Mouse (Mus musculus) cerebellum, adult 9-10 months (tissue): ENCODE measurements around the gene Gm49339.
"Not testable (repeated sequence)": the region's sequence is repeated elsewhere in the genome, so short reads cannot be mapped to it uniquely, and the experiment has no call there.

ENCODE experiments used
- DNase-seq: peaks from one replicate; pipeline ENCODE4 v3.0.0; 2022

Gene Gm49339

DNA sequence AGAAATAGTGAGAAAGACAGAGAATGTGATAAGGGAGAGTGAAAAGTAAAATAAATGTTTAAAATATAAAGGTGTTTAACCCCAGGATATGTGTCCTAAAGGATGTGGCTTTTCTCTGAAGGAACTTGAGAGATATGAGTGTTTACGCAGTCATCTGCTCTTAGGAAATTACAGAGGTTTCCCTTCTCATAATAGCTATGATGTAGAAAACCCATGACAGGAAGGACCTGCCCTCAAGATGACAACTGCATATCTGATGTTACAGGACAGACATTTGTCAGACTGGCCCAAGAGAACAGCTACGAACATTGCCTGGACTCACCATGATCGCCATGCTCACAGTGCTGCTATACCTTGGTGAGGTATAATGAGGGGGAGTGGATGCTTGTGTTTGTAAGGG is at the start of gene Gm49339, which contains the start of gene Lilr4b:
Gene Gm49339, plus strand, starts transcription at position 216 of the 400 bp plus-strand sequence.
Gene Lilr4b, plus strand, starts transcription at position 236 of the 400 bp plus-strand sequence.
- DNase-seq = not testable (repeated sequence)

DNA sequence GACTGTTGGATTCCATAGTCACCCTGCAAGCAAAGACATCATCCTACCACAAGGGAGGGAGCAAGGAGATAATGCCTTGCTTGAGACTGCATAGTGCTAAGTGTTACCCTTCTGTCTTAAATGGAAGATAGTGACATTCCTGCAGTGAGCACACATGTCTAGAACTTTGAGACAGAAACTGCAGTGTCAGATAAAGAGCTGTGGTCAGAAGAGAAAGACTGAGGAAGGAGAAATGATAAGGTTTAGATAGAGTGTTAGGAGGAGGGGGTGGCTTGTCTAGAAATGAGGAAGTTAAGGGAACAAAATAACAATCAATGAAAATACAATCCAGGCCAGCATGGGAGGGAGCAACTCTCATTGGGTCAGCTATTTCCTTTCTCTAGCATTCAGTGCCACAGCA is 47.5 kb upstream of the Gm49339 start:
- no peak for DNase-seq

DNA sequence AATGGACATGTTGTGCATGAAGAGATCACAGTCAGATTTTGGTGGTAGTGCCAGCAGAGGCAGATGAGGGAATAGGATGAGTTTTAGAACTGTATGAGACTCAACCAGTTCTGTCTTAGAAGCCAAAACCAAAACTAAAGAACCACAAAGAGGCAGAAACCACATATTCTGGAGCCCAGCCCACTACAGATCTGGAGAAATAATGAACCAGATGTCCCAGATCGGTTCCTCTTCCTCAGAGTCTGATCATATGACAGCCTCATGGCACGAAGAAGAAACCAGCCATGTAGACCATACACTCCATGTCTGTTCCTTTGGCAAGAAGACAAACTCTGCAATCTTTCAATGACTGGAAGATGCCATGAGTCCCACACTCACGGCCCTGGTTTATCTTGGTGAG is 44.7 kb upstream of the Gm49339 start:
- DNase-seq = no peak

DNA sequence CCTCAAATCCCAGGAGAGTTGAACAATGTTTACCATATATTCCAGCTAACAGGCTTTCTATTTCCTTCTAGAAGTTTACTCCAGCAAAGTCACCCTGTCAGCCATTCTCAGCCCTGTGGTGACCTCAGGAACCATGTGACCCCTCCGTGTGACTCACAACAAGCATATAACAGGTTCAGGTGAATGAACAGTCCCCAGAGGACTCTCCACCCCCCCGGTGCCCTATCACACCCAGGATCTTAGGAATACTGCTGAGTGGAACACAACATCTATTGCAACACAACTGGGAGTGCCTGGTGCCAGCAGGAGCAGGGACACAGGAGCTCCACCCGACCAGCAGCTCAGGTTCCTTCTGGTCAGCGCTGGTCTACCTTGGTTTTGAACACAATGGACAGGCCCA is 28.8 kb upstream of the Gm49339 start:
- DNase-seq = no peak

DNA sequence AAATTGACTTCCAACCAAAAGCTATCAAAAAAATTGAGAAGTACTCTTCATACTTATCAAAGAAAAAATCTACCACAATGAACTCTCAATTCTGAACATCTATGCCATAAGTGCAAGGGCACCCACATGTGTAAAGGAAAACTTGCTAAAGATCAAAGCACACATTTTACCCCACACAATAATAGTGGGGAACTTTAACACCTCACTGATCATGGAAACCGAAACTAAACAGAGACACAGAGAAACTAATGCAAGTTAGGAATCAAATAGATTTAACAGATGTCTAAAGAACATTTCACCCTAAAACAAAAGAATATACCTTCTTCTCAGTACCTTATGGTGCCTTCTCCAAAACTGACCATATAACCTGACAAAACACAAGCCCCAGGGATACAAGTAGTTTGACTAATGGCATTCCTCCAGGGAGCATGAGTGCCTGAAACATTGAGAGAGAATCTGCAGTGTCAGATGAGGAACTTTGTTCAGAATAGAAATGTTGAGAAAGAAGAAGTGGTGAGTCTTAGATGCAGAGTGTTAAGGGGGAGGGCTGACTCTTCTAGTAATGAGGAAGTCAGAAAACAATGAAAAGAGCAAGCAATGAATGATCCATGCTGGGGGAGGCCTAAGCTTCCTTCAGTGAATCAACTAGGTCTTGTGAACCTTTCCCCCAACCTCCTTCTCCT is 26.7 kb upstream of the Gm49339 start:
- DNase-seq = no peak

DNA sequence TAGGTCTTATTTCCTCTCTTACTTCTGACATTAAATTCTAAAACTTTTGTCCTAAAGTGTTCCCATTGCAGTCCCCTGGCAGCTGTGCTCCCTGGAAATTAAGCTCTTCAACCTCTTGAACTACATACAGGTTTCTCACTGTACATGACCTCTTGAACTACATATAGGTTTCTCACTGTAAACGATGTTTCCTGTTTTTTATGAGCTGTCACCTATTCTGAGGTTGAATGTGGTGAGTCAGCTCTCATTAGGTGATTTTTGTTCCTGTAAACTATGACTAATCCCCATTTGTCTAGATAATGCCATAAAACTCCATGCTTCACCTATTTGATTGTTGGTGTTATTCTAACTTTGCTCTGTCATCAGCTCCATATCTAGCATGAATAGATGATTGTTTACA is 26.0 kb upstream of the Gm49339 start:
- no peak for DNase-seq

DNA sequence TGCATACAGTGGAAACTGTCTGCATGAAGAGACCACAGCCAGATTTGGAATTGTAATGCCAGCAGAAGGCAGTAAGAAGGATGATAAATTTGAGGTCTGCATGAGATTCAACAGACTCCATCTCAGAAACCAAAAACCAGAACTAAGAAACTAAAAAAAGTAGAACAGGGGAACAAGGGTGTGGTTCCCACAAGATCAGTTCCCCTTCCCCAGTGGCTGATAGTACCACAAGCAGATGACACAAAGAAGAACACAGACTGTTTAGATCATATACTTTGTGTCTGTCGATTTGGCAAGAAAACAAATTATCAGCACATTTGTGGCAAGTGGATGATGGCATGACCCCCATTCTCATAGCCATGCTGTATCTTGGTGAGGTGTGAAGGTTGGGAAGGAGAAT is 24.6 kb upstream of the Gm49339 start:
- no peak for DNase-seq

DNA sequence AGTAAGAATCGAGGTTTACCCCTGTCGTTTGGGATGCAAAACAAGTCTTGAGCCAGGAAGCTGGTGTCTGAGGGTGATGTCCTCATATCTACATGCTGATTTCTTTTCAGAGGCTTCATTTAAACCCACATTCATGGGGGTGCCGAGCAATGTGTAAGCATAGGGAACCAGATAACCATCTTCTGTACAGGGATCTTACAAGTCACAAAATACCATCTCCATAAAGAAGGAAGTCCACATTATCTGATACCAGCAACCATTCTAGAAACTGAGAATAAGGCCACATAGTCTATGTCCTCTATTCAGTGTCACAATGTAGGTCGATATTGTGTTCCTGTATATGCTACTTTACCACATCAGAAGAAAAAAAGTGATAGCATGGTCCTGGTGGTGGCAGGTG is 24.0 kb upstream of the Gm49339 start:
- no peak for DNase-seq

DNA sequence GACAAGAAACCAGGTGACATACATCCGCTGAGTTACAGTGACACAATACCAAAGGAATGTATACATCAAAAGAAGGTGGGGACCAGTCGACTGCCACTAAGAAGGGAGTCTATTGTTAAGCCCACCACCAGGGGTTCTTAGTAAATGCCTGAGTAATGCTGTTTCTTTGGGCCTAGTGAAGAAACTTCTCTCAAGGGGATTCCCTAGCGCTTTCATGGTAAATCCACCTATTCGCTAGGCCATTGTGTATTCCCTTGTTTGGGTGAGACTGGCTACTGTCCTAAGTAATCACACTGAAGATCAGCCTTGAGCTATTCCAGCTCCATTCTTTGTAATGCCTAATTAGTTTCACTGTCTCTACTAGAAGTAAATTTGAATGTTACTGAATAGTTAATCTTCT is 16.6 kb upstream of the Gm49339 start:
- DNase-seq = not testable (repeated sequence)

DNA sequence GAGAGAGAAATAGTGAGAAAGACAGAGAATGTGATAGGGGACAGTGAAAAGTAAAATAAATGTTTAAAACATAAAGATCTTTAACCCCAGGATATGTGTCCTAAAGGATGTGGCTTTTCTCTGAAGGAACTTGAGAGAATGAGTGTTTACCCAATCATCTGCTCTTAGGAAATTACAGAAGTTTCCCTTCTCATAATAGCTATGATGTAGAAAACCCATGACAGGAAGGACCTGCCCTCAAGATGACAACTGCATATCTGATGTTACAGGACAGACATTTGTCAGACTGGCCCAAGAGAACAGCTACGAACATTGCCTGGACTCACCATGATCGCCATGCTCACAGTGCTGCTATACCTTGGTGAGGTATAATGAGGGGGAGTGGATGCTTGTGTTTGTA is 10.3 kb downstream of the Gm49339 start, which contains the start of gene Lilrb4a:
Gene Lilrb4a, plus strand, starts transcription at position 266 of the 400 bp plus-strand sequence.
- not testable (repeated sequence) for DNase-seq

DNA sequence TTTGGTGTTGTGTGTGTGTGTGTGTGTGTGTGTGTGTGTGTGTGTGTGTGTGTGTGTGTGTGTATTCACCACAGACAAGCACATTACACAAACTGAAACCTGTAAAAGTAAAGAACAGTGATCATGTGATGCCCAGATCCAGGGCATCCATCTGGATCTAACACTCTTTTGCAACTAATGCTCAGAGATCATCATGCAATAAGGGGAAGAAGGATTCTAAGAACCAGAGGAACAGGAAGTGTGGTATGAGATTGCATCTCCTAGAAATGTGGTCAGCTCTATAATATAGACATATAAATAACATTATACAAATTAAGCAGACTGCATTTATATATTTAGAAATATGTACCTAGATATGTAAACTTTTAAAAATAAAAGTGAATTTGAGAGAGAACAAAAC is 39.6 kb downstream of the Gm49339 start:
- no peak for DNase-seq

DNA sequence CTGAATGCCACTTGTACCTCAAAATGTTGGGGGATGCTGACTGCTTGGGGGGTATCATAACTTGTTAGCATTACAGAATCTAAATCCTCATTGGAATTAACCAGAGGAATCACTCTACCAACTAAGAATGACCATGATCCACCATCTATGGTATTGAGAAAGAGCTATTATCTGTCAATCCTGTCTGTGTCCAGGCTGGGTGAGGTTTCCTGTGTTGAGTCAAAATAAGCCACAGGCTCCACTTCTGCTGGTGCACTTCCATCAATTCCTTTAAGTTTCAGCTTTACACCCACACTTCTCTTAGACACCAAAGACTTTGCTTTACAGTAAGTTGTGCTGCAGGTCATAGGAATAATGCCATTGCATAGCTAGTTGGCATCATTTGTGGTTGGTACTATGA is 41.0 kb downstream of the Gm49339 start:
- DNase-seq = no peak

DNA sequence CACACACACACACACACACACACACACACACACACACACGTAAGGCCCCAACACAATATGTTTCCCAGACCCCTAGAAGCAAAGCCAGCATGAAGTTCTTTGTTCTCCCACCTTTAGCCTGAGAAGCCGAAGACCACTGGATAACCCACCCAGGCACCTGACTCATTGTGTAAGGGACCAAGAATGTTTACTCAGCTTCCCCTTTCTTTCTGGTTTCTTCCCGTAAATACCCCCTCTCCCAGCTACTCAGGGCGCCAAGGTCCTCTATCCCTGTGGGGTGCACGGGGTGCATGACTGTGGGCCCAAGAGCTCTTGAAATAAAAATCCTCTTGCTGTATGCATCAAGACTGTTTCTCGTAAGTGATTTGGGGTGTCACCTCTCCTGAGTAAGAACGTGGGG is 45.7 kb downstream of the Gm49339 start:
- DNase-seq = no peak

DNA sequence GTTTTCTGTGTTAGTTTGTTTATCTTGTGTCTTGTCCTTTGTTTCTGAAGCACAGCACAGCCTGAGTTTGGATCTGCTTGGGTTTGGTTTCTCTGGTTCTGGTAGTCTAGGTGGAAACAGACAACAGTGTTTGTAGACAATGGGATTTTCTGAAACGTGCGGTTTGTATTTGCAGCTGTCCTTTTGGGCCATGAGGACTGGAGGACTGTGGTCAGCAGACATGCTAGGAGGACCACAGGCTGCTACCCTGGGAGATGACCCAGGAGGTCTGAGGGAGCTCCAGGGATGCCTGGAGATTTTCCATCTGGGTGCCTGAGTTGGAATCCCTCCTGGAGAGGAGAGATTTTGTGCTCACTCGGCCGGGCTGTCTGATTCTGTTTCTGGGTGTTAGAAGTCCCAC is 46.2 kb downstream of the Gm49339 start:
- no peak for DNase-seq

DNA sequence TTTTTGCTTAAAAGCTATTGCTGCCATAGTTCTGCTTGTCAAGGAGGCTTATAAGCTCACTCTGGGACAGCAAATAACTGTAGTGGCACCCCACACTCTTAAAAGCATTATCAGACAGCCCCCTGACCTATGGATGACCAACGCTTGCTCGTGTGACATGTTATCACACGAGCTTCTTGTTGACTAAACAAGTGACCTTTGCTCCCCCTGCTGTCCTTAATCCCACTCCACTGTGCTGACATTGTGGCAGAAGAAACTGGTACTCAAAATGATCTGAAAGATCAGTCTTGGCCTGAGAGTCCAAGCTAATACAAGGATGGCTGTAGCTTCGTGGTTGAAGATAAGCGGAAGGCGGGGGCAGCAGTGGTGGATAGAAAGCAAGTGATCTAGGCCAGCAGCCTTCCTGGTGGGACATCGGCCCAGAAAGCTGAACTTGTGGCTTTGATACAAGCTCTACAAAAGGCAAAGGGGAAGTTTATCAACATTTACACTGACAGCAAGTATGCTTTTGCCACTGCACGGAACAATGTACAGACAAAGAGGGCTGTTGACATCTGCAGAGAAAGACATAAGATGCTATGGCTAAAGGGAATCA is 48.5 kb downstream of the Gm49339 start:
- no peak for DNase-seq

DNA sequence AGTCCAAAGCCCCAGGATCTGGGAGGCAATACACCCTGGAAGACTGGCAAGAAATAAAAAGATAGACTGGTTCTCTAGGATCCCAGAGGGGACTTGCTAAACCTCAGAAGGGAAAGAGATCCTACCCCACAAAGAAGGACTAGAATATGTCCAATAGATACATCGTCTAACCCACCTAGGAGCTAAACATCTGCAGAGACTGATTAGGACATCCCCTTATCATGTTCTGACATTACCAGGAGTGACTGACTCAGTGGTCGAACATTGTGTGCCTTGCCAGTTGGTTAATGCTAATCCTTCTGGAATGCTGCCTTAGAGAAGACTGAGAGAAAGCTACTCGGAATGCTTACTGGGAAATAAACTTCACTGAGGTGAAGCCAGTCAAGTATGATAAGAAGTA is 49.1 kb downstream of the Gm49339 start:
- no peak for DNase-seq

DNA sequence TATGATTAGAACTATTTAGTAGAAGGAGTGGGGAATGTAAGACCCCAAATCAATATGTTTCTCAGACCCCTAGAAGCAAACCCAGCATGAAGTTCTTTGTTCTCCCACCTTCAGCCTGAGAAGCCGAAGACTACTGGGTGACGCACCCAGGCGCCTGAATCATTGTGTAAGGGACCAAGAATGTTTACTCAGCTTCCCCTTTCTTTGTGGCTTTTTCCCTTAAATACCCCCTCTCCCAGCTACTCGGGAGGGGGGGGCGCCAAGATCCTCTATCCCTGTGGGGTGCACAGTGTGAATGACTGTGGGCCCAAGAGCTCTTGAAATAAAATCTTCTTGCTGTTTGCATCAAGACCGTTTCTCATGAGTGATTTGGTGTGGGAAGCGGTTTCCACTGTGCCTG is 50.4 kb downstream of the Gm49339 start:
- no peak for DNase-seq
